Mouse (Mus musculus): ENCODE measurements around the gene Mitf.

DNA sequence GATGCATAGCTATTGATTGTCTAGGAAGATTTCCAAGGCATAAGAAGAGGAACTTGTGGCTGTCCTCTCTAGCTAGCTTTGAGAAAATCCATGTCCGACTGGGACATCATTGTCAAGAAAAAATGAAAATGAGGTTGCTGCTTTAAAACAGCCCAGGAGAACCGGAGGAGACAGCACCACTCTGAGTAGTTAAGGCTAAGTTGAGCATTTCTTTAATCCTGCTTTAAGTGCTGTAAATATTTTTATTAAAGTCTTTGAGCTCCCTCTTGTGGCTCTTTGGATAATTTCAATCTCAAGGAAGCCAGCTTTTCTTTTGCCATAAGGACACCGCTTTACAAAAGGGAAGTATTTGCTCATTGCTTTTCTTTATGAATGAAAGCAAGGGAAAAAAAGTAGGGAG is 196.3 kb downstream of the Mitf start:
- no peak for TF ChIP-seq POLR2A (IDR thresholded peaks at IDR 0.05; ENCODE audit: borderline replicate concordance, low read depth, low read length)
- no peak for TF ChIP-seq CTCF (IDR thresholded peaks at IDR 0.05; ENCODE audit: low read depth, low read length)

Measured in bone marrow macrophage, adult 2 months (primary cell).